In the genomic region with DNA sequence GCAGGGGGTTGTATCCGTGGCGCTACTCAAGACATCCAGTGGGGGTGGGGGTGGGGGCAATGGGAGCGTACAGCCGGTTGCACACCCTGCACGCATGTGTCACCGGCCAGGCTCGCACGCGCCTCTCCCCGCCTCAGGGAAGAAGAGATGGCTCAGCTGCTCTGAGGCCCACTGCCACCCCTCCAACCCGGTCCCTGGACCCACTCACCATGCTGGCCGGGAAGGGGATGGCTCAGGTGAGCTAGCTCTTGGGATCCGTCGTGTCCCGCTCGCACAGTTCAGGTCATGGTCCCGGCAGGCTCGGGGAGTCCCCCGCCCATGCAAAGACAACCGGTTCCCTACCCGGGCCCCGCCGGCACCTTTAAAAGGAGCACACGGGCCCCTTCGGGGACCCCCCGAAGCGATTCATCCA, we compare ENCODE assay signal across 1 mouse cellular context.
TF ChIP-seq lines count a peak whose summit lies in the region.

No protein-coding gene starts in this region.

TF ChIP-seq in CH12.LX, 34 proteins besides CTCF, POLR2A, EP300 and RAD21 (continued from another document):
- TF ChIP-seq MAFK (IDR thresholded peaks at IDR 0.05; ENCODE audit: insufficient replicate concordance, low read length), result no peak
- TF ChIP-seq MXI1 (IDR thresholded peaks at IDR 0.05; ENCODE audit: low read depth, low read length), result peak; percentile 86
- no peak for TF ChIP-seq TBP (conservative IDR thresholded peaks at IDR 0.05; ENCODE audit: low read depth, low read length)
- no peak for TF ChIP-seq ZC3H11A (IDR thresholded peaks at IDR 0.05; ENCODE audit: low read depth, low read length)
- TF ChIP-seq USF2 (conservative IDR thresholded peaks at IDR 0.05; ENCODE audit: low read depth, low read length), result no peak
- TF ChIP-seq UBTF (IDR thresholded peaks at IDR 0.05; ENCODE audit: low read depth, low read length), result peak; percentile 26
- TF ChIP-seq MYC (IDR thresholded peaks at IDR 0.05; ENCODE audit: low read depth, low read length), result peak; percentile 74; the same call in 1 of the 2 replicates
- TF ChIP-seq KAT2A (IDR thresholded peaks at IDR 0.05; ENCODE audit: insufficient replicate concordance, low read length), result no peak
- TF ChIP-seq MAX (IDR thresholded peaks at IDR 0.05; ENCODE audit: low read length), result peak; percentile 40; the same call in 1 of the 2 replicates
